Mouse (Mus musculus): ENCODE results near the gene Pgrmc2. TPM values are rescaled to one million over a fixed set of nuclear protein-coding genes. Genes with fewer than 3 reads are reported as not detected.

Gene Pgrmc2
- polyA plus RNA-seq, 1 experiment from 2014 or later, result 39.7 TPM

DNA sequence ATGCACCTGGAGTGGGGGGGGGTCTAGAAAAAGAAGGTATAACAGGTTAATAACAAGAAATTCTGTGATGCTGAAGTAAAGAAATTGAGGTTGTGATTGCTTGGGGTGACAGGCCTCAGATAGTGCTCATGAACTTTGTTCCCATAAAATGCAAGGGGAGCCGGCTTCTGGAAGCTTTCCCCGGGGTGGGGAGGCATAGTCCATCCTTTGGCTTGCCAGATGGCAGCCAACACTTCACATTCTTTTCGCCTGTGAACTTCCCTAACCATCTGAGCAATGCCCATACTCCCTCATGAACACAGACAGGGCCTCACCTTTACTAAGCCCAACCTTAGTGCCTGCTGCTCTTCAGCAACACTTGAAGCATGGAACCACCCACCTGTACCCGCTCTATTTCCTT lies 9.5 kb upstream of the Pgrmc2 start:
- Histone ChIP-seq H3K27me3 (replicated peaks) (no peaks in the 10 kb centered on the region), H3K4me1 (no peaks in the 10 kb centered on the region), H3K9ac (no peak overlapping the region), H3K4me2 (replicated peaks) (no peak overlapping the region), H3K27ac (no peak overlapping the region), H3K9me3 (no peaks in the 10 kb centered on the region), H3K36me3 (no peaks in the 10 kb centered on the region), H3K4me3 (no peak overlapping the region)
- WGBS, result 83% methylated on average over 4 of the region's 4 CpGs
- ATAC-seq (ENCODE audit: low FRiP score, low read depth), result no peak

GRCm38 (mm10) chr3:41090839-41091238 lies 8.0 kb upstream of the Pgrmc2 start:
- no peak overlapping the region for H3K4me3 ChIP-seq

DNA sequence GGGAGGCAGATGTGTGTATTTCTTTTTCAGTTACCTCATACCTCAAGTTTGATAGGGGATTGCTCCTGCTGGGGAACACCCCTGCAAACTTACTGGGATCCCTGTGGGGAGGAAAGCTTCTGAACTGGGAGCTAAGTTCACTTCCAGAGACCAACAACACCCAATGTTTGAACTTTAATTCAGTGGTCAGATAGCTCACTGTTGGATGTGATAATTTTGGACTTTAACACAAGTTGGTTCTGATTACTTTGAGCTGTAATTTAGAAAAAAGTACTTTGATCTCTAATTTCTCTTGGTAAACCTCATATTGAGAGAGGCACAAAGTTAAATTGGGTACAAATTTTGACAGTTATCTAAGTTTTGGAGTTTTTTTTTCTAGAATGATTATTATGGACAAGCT lies 4.2 kb upstream of the Pgrmc2 start:
- Histone ChIP-seq H3K9ac (no peak overlapping the region), H3K36me3 (no peaks in the 10 kb centered on the region)
- ATAC-seq (ENCODE audit: low FRiP score, low read depth), result no peak

More at GRCm38 (mm10) chr3:41090839-41091238, 8.0 kb upstream of the Pgrmc2 start:
- ATAC-seq (ENCODE audit: low FRiP score, low read depth), result no peak
- no peaks in the 10 kb centered on the region for H3K27me3 ChIP-seq (replicated peaks)
- H3K27ac ChIP-seq, result no peak overlapping the region
- WGBS, result 82% methylated on average over 2 of the region's 2 CpGs
- H3K9me3 ChIP-seq, result no peaks in the 10 kb centered on the region
- H3K36me3 ChIP-seq, result no peaks in the 10 kb centered on the region
- no peak overlapping the region for H3K9ac ChIP-seq
- H3K4me1 ChIP-seq, result no peaks in the 10 kb centered on the region
- no peak overlapping the region for H3K4me2 ChIP-seq (replicated peaks)

DNA sequence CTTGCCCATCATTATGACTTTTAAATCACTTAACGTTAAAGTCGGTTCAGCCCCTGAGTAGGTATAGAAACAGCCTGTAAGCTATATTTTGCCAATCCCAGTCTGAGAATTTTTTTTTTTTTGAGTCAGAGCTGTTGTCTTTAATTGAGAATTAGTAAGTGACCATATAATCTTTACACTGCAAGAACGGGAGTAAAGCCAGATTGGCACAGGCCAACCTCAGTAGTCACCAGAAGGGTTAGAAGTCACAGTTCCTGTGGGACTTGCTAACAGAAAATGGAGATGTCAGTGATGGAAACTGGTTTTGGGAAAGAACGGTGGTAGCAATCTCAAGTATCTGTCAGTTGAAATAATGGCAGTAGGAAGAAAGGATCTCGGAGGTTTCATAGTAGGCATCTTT lies 1.6 kb upstream of the Pgrmc2 start:
- H3K36me3 ChIP-seq, result no peaks in the 10 kb centered on the region
- 85% methylated on average over 5 of the region's 5 CpGs for WGBS
- no peak overlapping the region for H3K27ac ChIP-seq
- no peaks in the 10 kb centered on the region for H3K27me3 ChIP-seq (replicated peaks)
- ATAC-seq (ENCODE audit: low FRiP score, low read depth), result no peak
- H3K9me3 ChIP-seq, result no peaks in the 10 kb centered on the region
- peaks cover 16% of the 10 kb centered on the region for H3K4me1 ChIP-seq
- H3K4me3 ChIP-seq, result no peak overlapping the region
- H3K9ac ChIP-seq, result no peak overlapping the region
- peak overlapping the region; percentile 85; the same call in 1 of the 2 replicates for H3K4me2 ChIP-seq (replicated peaks)

More for the DNA sequence above, 4.2 kb upstream of the Pgrmc2 start:
- Histone ChIP-seq H3K4me1 (no peaks in the 10 kb centered on the region), H3K4me3 (no peak overlapping the region), H3K4me2 (replicated peaks) (no peak overlapping the region), H3K9me3 (no peaks in the 10 kb centered on the region), H3K27me3 (replicated peaks) (no peaks in the 10 kb centered on the region), H3K27ac (no peak overlapping the region)

- 3% methylated on average over 6 of the region's 6 CpGs for WGBS
- peak overlapping the region; percentile 85 for H3K4me2 ChIP-seq (replicated peaks)
Observed at GRCm38 (mm10) chr3:41083790-41084112, 905 bp upstream of the Pgrmc2 start.

GRCm38 (mm10) chr3:41082520-41082884 lies 344 bp downstream of the Pgrmc2 start:
- peak overlapping the region; percentile 62; the same call in 1 of the 2 replicates for H3K27ac ChIP-seq
- no peaks in the 10 kb centered on the region for H3K27me3 ChIP-seq (replicated peaks)
- H3K9ac ChIP-seq, result peak overlapping the region; percentile 84
- peak overlapping the region; percentile 85 for H3K4me2 ChIP-seq (replicated peaks)
- no peaks in the 10 kb centered on the region for H3K36me3 ChIP-seq
- peaks cover 16% of the 10 kb centered on the region for H3K4me1 ChIP-seq
- 1% methylated on average over 43 of the region's 43 CpGs for WGBS
- peak overlapping the region; percentile 90 for H3K4me3 ChIP-seq
- peak; percentile 59 for ATAC-seq (ENCODE audit: low FRiP score, low read depth)
- no peaks in the 10 kb centered on the region for H3K9me3 ChIP-seq

More at GRCm38 (mm10) chr3:41083790-41084112, 905 bp upstream of the Pgrmc2 start:
- ATAC-seq (ENCODE audit: low FRiP score, low read depth), result peak; percentile 49
- Histone ChIP-seq H3K9ac (peak overlapping the region; percentile 65), H3K9me3 (no peaks in the 10 kb centered on the region), H3K4me1 (peaks cover 16% of the 10 kb centered on the region), H3K4me3 (peak overlapping the region; percentile 90), H3K27me3 (replicated peaks) (no peaks in the 10 kb centered on the region), H3K27ac (peak overlapping the region; percentile 85), H3K36me3 (no peaks in the 10 kb centered on the region)

DNA sequence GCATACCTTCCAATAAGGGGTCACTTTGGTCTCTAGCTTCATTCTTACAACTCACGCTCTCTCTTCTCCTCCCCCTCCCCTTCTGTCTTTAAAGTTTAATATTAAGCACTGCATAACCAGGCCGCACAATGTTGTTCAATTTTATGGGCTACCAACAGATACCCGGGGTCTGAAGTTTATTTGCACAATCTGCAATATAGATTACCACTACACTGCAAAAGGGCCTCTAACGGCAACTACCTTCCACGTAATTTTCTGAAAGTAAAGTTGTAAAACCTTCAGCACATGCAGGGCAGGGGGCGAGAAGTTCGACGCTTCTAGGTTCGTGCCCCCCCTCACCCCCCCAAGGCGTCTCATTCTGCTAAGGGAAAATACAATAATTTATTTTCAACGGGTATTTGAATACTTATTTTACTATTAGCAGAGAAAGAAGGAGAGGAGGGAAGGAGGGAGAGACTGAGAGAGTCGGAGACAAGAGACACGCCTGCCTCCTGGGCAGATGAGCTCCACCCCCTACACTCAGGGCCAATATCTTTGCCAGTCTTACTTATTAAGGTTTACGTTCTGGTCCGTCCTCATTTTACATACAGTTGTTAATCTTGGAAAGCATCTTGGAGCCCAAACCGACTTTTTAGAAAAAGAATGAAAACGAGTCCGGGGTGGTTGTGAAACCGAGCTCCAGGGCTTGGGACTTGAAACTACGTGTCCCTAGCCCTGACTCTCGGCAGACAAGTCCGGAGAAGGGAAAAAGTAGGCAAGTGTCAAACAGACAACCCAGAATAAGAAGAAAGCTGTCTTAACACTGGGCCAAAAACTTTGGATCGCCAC lies 1.2 kb downstream of the Pgrmc2 start:
- WGBS, result 1% methylated on average over 23 of the region's 23 CpGs

DNA sequence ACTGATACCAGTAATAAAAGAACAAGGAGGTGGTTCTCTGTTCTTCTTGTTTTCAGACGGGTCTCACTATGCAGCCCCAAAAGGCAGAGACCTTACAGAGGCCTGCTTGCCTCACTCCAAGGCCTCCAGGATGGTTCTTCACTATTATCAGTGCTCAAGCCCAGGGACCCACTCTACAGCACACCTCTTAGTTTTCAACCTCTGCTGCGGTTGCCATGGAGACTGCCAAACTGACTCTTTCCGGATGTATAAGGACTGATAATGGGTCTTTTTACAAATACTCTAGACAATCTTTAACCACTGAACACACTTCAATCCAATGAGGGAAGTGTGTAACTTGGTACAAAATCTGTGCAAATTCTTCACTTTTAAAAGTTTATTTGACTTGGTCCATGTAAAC lies 2.1 kb downstream of the Pgrmc2 start:
- Histone ChIP-seq H3K9me3 (no peaks in the 10 kb centered on the region), H3K27me3 (replicated peaks) (no peaks in the 10 kb centered on the region), H3K4me2 (replicated peaks) (peak overlapping the region; percentile 85), H3K27ac (no peak overlapping the region), H3K4me3 (no peak overlapping the region), H3K9ac (no peak overlapping the region), H3K36me3 (no peaks in the 10 kb centered on the region), H3K4me1 (peaks cover 16% of the 10 kb centered on the region)
- ATAC-seq (ENCODE audit: low FRiP score, low read depth), result no peak
- WGBS, result 34% methylated on average over 3 of the region's 3 CpGs

More for the DNA sequence above, 1.2 kb downstream of the Pgrmc2 start:
- H3K4me2 ChIP-seq (replicated peaks), result peak overlapping the region; percentile 85
- H3K9ac ChIP-seq, result peak overlapping the region; percentile 84
- peaks cover 16% of the 10 kb centered on the region for H3K4me1 ChIP-seq
- ATAC-seq (ENCODE audit: low FRiP score, low read depth), result no peak
- no peaks in the 10 kb centered on the region for H3K9me3 ChIP-seq
- no peak overlapping the region for H3K27ac ChIP-seq
- H3K36me3 ChIP-seq, result no peaks in the 10 kb centered on the region
- H3K4me3 ChIP-seq, result peak overlapping the region; percentile 90
- no peaks in the 10 kb centered on the region for H3K27me3 ChIP-seq (replicated peaks)

- no peak overlapping the region for H3K4me2 ChIP-seq (replicated peaks)
- WGBS, result 98% methylated on average over 2 of the region's 2 CpGs
- H3K9ac ChIP-seq, result no peak overlapping the region
- no peaks in the 10 kb centered on the region for H3K9me3 ChIP-seq
- H3K4me1 ChIP-seq, result peaks cover 16% of the 10 kb centered on the region
- ATAC-seq (ENCODE audit: low FRiP score, low read depth), result no peak
- H3K27ac ChIP-seq, result no peak overlapping the region
- no peaks in the 10 kb centered on the region for H3K36me3 ChIP-seq
- no peak overlapping the region for H3K4me3 ChIP-seq
- no peaks in the 10 kb centered on the region for H3K27me3 ChIP-seq (replicated peaks)
Observed at GRCm38 (mm10) chr3:41078673-41079072, 4.2 kb downstream of the Pgrmc2 start.

DNA sequence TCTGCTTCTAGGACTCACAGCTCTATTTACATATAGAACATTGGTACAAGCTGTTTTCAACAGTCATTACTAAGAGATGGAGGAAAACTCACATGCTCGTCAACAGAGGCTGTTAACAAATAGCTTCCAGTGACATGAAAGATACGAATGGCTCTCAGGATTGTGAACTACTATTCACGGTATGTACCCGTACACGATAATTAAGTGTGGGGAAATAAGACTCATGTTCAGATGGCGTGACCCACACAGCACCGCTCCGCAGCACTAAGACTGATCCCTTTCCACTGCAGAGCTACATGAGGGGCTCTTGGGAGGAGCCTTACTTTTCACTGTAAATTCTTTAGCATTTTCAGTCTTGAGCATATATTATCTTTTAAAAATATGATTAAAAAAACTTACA lies 7.5 kb downstream of the Pgrmc2 start:
- Histone ChIP-seq H3K9me3 (no peaks in the 10 kb centered on the region), H3K4me2 (replicated peaks) (no peak overlapping the region), H3K36me3 (no peaks in the 10 kb centered on the region), H3K27me3 (replicated peaks) (no peaks in the 10 kb centered on the region), H3K4me1 (peaks cover 2% of the 10 kb centered on the region; the same call in 1 of the 2 replicates), H3K4me3 (no peak overlapping the region), H3K27ac (no peak overlapping the region), H3K9ac (no peak overlapping the region)
- ATAC-seq (ENCODE audit: low FRiP score, low read depth), result no peak
- 81% methylated on average over 8 of the region's 8 CpGs for WGBS

DNA sequence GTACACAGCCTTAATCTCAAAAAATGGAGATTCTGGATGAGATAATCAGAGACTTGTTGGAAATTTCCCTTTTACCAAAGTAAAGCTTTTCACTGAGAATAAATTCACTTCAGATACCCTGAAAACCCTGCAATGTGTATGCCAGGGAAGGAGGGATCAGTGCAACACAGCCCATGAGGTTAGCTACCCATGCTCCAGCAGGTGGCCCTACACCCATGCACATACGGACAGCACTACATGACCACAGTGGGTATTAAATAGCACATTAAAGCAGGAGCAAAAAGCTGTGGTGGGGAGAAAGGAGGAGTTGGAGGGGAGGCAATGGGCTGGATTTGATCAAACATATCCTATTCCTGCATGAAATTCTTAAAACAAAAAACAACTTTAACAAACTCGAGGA lies 12.3 kb downstream of the Pgrmc2 start:
- no peak overlapping the region for H3K4me2 ChIP-seq (replicated peaks)
- no peak for ATAC-seq (ENCODE audit: low FRiP score, low read depth)
- H3K27ac ChIP-seq, result no peak overlapping the region
- H3K4me1 ChIP-seq, result no peaks in the 10 kb centered on the region
- no peak overlapping the region for H3K9ac ChIP-seq
- no peaks in the 10 kb centered on the region for H3K9me3 ChIP-seq
- WGBS, result 72% methylated on average over 2 of the region's 2 CpGs
- no peaks in the 10 kb centered on the region for H3K27me3 ChIP-seq (replicated peaks)
- no peak overlapping the region for H3K4me3 ChIP-seq
- H3K36me3 ChIP-seq, result peaks cover 22% of the 10 kb centered on the region; the same call in 1 of the 2 replicates

- 91% methylated on average over 2 of the region's 2 CpGs for WGBS
- Histone ChIP-seq H3K4me3 (no peak overlapping the region), H3K9ac (no peak overlapping the region), H3K27me3 (replicated peaks) (no peaks in the 10 kb centered on the region), H3K36me3 (peaks cover 27% of the 10 kb centered on the region; the same call in 1 of the 2 replicates), H3K4me1 (no peaks in the 10 kb centered on the region), H3K27ac (no peak overlapping the region), H3K4me2 (replicated peaks) (no peak overlapping the region), H3K9me3 (no peaks in the 10 kb centered on the region)
- no peak for ATAC-seq (ENCODE audit: low FRiP score, low read depth)
Observed at GRCm38 (mm10) chr3:41065320-41065719, 17.5 kb downstream of the Pgrmc2 start.

GRCm38 (mm10) chr3:41062758-41063157 lies 20.1 kb downstream of the Pgrmc2 start:
- no peak overlapping the region for H3K4me3 ChIP-seq
- no peak for ATAC-seq (ENCODE audit: low FRiP score, low read depth)
- no peak overlapping the region for H3K9ac ChIP-seq
- no peak overlapping the region for H3K4me2 ChIP-seq (replicated peaks)
- 90% methylated on average over 2 of the region's 2 CpGs for WGBS
- no peak overlapping the region for H3K27ac ChIP-seq
- H3K36me3 ChIP-seq, result peaks cover 18% of the 10 kb centered on the region; the same call in 1 of the 2 replicates
- no peaks in the 10 kb centered on the region for H3K9me3 ChIP-seq
- H3K27me3 ChIP-seq (replicated peaks), result no peaks in the 10 kb centered on the region
- H3K4me1 ChIP-seq, result no peaks in the 10 kb centered on the region
